In the genomic region with DNA sequence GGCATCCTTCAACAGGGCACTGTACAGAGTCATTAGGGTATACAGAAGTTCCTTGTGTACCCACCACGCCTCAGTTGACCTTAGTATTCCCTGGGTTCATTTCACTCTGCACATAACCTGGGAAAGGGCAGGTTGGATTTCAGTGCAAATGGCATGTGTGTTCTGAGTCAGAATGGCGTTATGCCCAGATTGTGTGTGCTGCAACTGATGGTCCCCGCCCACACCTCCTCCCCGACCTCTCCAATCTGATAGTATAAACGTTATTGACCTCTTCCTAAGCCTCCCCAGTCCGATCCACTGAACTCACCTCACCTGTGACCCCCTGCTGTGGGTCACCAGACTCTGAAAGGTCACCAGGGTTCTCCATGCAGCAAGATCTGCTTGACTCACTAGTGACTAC, we compare ENCODE assay signal across 25 mouse cellular contexts. TPM values are rescaled to one million over a fixed set of nuclear protein-coding genes. Genes with fewer than 3 reads are reported as not detected.
DNase-seq lines count a peak whose midpoint lies in the region; ATAC-seq lines count a peak whose summit lies in the region.
"Had no signal": no experiment of that assay in that cellular context is flagged by ENCODE, and none has a peak within 500 bp of the region (broad histone marks: within the 10 kb centered on the region; RNA-seq: fewer than 3 reads in every experiment).

No protein-coding gene starts in this region.

- no peak overlapping the region for H3K9ac ChIP-seq in liver, embryonic 13.5 days
- H3K9ac ChIP-seq in liver, embryonic 12.5 days: no peak overlapping the region
- no peak overlapping the region for H3K9ac ChIP-seq in stomach, embryonic 15.5 days
- H3K9ac ChIP-seq: embryonic facial prominence, embryonic 13.5 days; hindbrain, embryonic 12.5 days; limb, embryonic 12.5 days had no signal

- no peak overlapping the region for H3K27ac ChIP-seq in liver, embryonic 13.5 days
- H3K27ac ChIP-seq in liver, embryonic 12.5 days: no peak overlapping the region
- no peak overlapping the region for H3K27ac ChIP-seq in stomach, embryonic 15.5 days
- H3K27ac ChIP-seq: embryonic facial prominence, embryonic 13.5 days; forebrain, embryonic 10.5 days; hindbrain, embryonic 12.5 days; left cerebral cortex, adult 2 months; limb, embryonic 12.5 days had no signal

- H3K27me3 ChIP-seq in liver, embryonic 13.5 days: no peaks in the 10 kb centered on the region
- no peaks in the 10 kb centered on the region for H3K27me3 ChIP-seq in liver, embryonic 12.5 days (replicated peaks)
- H3K27me3 ChIP-seq in stomach, embryonic 15.5 days (replicated peaks): no peaks in the 10 kb centered on the region
- H3K27me3 ChIP-seq: embryonic facial prominence, embryonic 13.5 days; hindbrain, embryonic 12.5 days; limb, embryonic 12.5 days had no signal

- 0 out of 2 replicates have a peak, but pooled peaks have one; percentile 10 for ATAC-seq in liver, embryonic 13.5 days (ENCODE audit: low read depth)
- ATAC-seq in liver, embryonic 12.5 days: no peak
- peak; percentile 14; the same call in 1 of the 2 replicates for ATAC-seq in stomach, embryonic 15.5 days (ENCODE audit: insufficient read depth, low FRiP score, low read depth)

- H3K9me3 ChIP-seq in liver, embryonic 13.5 days (replicated peaks): no peaks in the 10 kb centered on the region
- no peaks in the 10 kb centered on the region for H3K9me3 ChIP-seq in liver, embryonic 12.5 days (replicated peaks)
- no peaks in the 10 kb centered on the region for H3K9me3 ChIP-seq in stomach, embryonic 15.5 days
- H3K9me3 ChIP-seq: embryonic facial prominence, embryonic 13.5 days; forebrain, embryonic 10.5 days; hindbrain, embryonic 12.5 days; limb, embryonic 12.5 days had no signal

- H3K4me1 ChIP-seq in liver, embryonic 13.5 days (replicated peaks): no peaks in the 10 kb centered on the region
- H3K4me1 ChIP-seq in liver, embryonic 12.5 days: no peaks in the 10 kb centered on the region
- H3K4me1 ChIP-seq in stomach, embryonic 15.5 days: no peaks in the 10 kb centered on the region
- H3K4me1 ChIP-seq: embryonic facial prominence, embryonic 13.5 days; forebrain, embryonic 10.5 days; hindbrain, embryonic 12.5 days; limb, embryonic 12.5 days had no signal

- H3K36me3 ChIP-seq in liver, embryonic 13.5 days: no peaks in the 10 kb centered on the region
- H3K36me3 ChIP-seq in liver, embryonic 12.5 days: no peaks in the 10 kb centered on the region
- H3K36me3 ChIP-seq in stomach, embryonic 15.5 days: no peaks in the 10 kb centered on the region
- H3K36me3 ChIP-seq: embryonic facial prominence, embryonic 13.5 days; forebrain, embryonic 10.5 days; hindbrain, embryonic 12.5 days; limb, embryonic 12.5 days had no signal

- no peak overlapping the region for H3K4me2 ChIP-seq in liver, embryonic 13.5 days
- H3K4me2 ChIP-seq in liver, embryonic 12.5 days: no peak overlapping the region
- H3K4me2 ChIP-seq in stomach, embryonic 15.5 days: no peak overlapping the region
- H3K4me2 ChIP-seq: embryonic facial prominence, embryonic 13.5 days; hindbrain, embryonic 12.5 days; limb, embryonic 12.5 days had no signal

- no peak for DNase-seq in liver, embryonic 13.5 days
- peak; percentile 8 for DNase-seq in brain, adult 2 months (ENCODE audit: low read depth, low spot score)
- DNase-seq in layer of hippocampus, adult 9-11 months: peak; percentile 62
- DNase-seq in spleen, postnatal 4 days (ENCODE audit: low spot score in 2 of 2): no peak
- no peak for DNase-seq in gastrocnemius, postnatal 4 days (ENCODE audit: low spot score in 2 of 2)
- DNase-seq: adrenal gland, postnatal 25 days; cerebellum, adult 8-10 months; gastrocnemius, postnatal 10 days; heart, postnatal 10 days; kidney, postnatal 10 days; lung, postnatal 10 days; right cerebral cortex, adult 18-20 months; thymus, postnatal 14 days had no signal

- H3K4me3 ChIP-seq in liver, embryonic 13.5 days (replicated peaks): no peak overlapping the region
- no peak overlapping the region for H3K4me3 ChIP-seq in liver, embryonic 12.5 days
- H3K4me3 ChIP-seq in stomach, embryonic 15.5 days (replicated peaks): no peak overlapping the region
- H3K4me3 ChIP-seq: embryonic facial prominence, embryonic 13.5 days; forebrain, embryonic 10.5 days; hindbrain, embryonic 12.5 days; left cerebral cortex, adult 2 months; limb, embryonic 12.5 days had no signal

- 46% methylated on average over 6 of the region's 6 CpGs for WGBS in liver, embryonic 13.5 days (ENCODE audit: insufficient replicate concordance)
- 45% methylated on average over 6 of the region's 6 CpGs for WGBS in liver, embryonic 12.5 days (ENCODE audit: insufficient replicate concordance)
- WGBS in stomach, embryonic 15.5 days: 52% methylated on average over 6 of the region's 6 CpGs

RNA-seq across cellular contexts. Expression of a gene that starts 1.8 kb away (rescaled TPM):
- 5.9 and 6.7 TPM in 2 replicates for polyA plus RNA-seq in liver, embryonic 13.5 days (2015; fragmentation: Nextera tagmentation; extraction: Ambion mirVana)
- 2.7 and 3.7 TPM in 2 replicates for polyA plus RNA-seq in liver, embryonic 12.5 days (2016; fragmentation: Nextera tagmentation; extraction: Ambion mirVana)
- polyA plus RNA-seq in stomach, embryonic 15.5 days (2015; fragmentation: Nextera tagmentation; extraction: Ambion mirVana): 1.5 and 2.7 TPM in 2 replicates
- total RNA-seq in gastrocnemius, postnatal 4 days (2021): not detected
- total RNA-seq: adrenal gland, postnatal 25 days; common myeloid progenitor, adult 5-6 weeks; gastrocnemius, postnatal 10 days; heart, postnatal 10 days; left cerebral cortex, adult 2 months; megakaryocyte-erythroid progenitor cell, adult 5-6 weeks; MEL had no signal
- polyA plus RNA-seq: embryonic facial prominence, embryonic 13.5 days; forebrain, embryonic 10.5 days; hindbrain, embryonic 12.5 days; limb, embryonic 12.5 days; neural tube, embryonic 11.5 days; spleen, adult 2 months had no signal

Comparison
In these comparisons a context has a peak if more than half of its experiments do, and no peak if none do; other contexts are left out.
1. DNase-seq: peak in brain, adult 2 months (single experiment) and layer of hippocampus, adult 9-11 months (single experiment); none in liver, embryonic 13.5 days (single experiment), spleen, postnatal 4 days (0 of 2) and gastrocnemius, postnatal 4 days (0 of 2).